Mouse (Mus musculus) NIH3T3 (cell line): ENCODE measurements around the gene 2310007B03Rik.
"Not testable (repeated sequence)": the region's sequence is repeated elsewhere in the genome, so short reads cannot be mapped to it uniquely, and the experiment has no call there.

Experiments
- DNase-seq: peaks from one replicate; pipeline ENCODE4 v3.0.0-alpha.2; 2012; ENCODE audit warnings: low read depth

Gene 2310007B03Rik

DNA sequence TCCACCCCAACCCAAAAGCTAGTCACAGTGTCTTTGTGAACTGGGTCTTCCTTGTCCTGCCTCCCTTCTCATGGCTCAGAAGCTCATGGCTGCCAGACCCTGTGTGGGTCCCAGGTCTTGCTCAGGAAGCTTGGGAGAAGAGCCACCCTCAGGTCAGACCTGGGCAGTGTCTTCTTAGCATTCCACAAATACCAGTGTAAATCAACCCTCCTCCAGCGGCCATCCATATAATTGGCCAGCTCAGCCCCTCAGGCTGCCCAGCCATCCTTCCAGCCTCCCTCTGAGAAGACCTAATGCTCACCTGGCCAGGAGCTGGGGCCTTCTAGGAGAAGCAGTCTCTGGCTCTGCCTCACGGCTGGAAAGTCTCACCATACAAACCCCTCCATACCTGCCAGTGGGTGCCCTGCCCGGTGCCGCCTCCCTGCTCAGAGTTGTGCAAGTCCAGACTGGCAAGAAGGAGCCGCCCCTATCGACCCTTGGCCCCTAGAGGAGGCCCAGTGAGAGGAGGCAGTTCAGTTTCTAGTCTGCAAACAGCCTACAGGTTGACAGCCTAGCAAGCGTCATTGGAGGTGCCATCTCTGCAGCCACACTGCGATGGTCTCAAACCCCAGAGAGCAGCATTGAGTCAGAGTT is at the start of gene 2310007B03Rik:
Gene 2310007B03Rik, minus strand, starts transcription at position 448 of the 633 bp plus-strand sequence.
- DNase-seq: no peak

DNA sequence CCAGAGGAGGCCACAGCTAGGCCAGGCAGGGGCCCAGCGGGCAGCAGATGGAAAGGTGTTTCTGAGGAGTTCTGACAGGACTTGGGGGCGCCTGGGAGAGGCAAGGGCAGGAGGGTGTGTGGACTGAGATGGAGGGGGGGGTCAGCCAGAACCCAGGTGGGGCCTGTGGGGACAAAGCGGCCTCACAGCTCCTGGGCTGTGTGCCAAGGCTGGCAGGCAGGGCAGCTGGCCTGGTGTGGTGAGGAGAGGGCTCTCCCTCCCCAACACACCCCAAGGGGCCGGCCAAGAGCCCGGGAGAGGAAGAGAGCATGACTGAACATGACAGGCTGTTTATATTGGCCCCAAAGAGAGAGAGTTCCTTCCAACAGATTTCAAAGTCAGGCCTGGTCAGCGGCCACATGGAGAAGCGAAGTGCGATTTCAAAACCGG is 49.5 kb upstream of the 2310007B03Rik start:
- DNase-seq: peak; percentile 97

DNA sequence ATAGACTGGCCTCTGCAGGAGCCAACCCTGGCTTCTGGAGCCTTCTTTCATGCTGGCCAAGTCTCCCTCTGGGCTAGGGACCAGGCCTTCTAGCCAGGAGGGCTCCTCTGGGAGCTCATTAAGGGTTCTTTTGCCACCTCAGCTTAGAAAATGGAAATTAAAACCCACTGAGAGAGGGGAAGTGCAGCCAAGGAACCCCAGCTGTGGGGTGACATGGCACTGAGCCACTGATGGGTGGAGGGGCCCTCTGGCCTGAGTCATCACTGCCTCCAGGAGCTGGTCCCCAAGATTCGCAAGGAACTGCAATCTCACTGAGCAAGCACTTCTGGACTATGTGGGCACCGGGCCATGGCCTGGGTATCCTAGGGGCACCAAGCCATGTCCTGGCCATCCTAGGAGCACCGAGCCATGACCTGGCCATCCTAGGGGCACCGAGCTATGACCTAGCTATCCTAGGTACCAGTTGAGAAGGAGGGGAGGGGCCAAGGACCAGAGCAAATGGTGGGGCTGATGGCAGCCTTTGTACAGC is 46.9 kb upstream of the 2310007B03Rik start:
- DNase-seq: peak; percentile 77

DNA sequence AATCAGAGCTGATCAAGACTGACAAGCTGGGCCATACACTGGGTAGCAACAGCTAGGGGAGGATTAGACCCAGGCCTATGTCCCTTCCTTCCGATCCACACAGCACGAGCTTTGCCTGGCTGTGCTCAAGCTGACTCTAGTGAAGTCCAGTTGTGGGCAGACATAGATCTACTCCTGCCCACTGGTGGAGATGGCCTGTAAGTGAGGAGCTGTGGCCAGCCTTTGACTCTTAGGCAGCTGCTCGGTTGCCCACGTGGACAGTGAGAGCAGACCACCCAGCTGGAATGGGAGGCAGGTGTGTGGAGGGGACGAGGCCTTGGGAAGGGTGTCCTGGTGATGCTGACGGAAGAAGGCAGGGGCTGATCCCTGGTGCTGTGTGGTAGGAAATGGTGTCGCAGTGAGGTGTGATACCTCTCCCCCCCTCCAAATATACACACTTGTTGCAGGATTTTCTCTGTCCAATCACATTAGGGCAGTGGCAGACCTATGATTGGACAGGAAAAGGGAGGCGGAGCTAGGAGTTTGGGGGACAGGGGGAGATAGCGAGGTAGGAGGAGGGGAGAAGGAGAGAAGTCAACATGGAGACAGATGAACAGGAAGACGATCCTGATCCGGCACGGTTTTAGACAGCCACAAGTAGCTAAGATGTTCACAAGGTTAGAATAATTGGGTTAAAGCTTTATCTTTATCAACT is 45.7 kb upstream of the 2310007B03Rik start:
- DNase-seq: peak; percentile 62

DNA sequence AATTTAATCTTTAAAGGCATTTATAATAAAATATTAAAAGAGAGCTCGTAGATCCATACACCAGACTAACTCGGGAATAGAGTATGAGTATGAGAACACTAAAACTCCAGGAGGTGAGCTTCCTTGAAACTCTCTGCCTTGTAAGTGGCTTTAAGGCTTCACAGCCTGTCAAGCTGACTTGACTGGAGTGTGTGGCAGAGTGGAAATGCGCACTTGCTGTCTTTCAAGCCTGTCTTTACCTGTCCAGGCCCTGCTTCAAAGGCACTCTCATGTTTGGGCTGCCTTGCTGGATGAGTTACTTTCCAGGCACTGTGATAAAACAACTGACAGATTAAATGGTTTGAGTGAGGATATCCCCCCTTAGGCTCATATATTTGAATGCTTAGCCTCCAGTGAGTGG is 37.2 kb upstream of the 2310007B03Rik start:
- no peak for DNase-seq

DNA sequence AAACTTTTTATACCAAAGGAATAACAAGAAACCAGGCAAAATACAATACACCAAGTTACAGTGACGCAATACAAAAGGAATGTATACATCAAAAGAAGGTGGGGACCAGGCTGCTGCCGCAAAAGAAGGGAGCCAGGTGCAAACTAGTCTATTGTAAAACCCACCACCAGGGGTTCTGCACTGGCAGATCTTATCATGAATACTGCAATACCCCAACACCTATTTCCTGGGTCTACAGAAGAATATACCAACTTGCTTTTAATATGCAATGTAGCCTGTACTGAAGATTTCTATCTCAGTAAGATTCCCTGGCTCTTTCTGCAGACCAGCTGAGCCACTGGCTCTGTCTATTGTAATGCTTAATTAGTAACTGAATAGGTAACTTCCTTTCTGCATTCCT is 36.7 kb upstream of the 2310007B03Rik start:
- not testable (repeated sequence) for DNase-seq

DNA sequence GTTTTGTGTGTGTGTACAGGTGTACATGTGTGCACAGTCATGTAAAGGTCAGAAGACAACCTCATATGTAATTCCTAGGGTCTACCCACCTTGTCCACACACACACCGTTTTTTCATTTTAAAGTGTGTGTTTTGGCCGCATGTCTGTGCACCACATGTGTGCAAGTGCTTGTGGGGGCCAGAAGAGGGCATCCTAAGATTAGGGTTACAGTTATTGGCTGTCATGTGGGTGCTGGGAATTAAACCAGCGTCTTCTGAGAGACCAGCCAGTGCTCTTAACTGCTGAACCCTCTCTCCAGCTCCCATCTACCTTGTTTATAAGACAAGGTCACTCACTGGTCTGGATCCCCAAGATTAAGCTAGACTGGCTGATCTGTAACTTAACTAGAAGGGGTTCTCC is 34.2 kb upstream of the 2310007B03Rik start:
- no peak for DNase-seq

DNA sequence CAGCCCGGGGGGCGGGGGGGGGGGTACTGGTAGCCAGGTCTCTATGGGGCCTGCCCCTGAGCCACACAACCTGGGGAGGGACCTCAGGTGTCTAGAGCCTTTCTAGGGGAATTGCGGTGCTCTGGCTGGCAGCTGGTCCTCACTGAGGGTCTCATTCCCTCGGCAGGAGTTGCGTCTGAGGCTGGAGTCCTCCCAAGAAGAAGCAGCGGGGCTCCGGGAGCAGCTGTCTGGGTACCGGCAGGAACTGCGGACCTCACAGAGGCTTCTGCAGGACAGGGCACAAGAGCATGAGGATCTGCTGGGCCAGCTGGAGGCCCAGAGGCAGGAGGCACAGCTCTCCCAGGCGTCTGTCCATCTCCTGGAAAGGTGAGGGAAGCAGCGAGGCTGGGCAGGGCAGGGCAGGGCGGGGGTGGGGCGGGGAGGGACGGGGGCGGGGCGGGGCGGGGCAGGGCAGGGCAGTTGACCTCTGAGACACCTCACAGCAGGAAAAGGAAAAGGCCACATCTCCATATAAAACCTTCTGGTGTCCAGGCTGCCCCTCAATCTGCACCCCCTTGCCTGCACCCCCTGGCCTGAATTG is 30.1 kb upstream of the 2310007B03Rik start:
- DNase-seq: no peak

DNA sequence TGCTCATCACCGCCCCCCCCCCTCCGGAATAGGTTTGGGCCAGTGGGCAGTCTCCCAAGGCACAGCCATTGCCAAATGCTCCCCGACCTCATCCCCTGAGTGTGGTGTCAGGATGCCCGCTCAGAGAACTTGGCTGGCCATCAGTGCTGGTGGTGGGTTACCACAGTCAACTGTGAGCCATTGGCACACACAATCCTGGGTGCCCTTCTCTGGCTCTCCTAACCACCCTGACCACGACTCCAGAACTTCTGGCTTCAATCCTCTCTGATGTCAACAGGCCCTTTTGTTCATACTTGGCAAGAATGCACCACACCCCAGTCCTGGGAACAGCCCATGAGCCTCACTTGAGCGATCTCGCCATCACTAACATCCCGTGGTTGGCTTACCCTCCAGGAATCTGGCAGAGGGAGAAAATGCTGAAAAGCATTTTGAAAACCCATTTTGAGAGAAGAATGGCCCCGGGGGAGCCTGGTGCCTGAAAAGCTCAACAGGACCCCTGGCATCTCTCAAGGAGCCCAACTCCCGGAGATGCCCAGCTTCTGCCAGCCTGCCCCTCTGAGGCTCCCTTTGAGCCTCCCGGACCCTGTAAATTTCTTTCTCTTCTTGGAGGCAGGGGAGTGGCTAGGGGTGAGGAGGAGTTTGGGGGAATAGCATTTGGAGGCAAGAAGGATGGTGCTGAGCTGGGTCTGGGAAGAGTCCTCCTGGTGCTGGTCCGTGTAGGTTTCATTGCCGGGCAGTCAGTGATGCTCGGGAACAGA is 23.5 kb upstream of the 2310007B03Rik start:
- DNase-seq: peak; percentile 92

DNA sequence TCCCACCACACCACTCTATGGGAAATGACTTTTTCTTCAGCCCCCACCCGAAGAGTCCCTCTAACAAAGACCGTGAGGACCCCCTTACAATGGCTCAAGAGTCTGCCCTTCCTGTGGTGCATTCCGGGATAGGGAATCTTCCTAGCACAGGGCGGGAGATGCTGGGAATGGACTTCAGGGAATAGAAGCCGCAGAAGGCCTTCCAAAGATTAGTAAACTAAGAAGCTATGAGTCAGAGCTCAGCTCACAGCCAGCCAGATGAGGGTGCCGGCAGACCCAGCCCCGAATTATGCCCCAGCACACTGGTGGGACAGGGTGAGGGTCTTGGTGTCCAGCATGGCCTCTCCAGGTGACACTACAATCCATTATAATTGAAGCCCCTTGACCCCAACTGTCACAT is 21.5 kb upstream of the 2310007B03Rik start:
- peak; percentile 55 for DNase-seq

DNA sequence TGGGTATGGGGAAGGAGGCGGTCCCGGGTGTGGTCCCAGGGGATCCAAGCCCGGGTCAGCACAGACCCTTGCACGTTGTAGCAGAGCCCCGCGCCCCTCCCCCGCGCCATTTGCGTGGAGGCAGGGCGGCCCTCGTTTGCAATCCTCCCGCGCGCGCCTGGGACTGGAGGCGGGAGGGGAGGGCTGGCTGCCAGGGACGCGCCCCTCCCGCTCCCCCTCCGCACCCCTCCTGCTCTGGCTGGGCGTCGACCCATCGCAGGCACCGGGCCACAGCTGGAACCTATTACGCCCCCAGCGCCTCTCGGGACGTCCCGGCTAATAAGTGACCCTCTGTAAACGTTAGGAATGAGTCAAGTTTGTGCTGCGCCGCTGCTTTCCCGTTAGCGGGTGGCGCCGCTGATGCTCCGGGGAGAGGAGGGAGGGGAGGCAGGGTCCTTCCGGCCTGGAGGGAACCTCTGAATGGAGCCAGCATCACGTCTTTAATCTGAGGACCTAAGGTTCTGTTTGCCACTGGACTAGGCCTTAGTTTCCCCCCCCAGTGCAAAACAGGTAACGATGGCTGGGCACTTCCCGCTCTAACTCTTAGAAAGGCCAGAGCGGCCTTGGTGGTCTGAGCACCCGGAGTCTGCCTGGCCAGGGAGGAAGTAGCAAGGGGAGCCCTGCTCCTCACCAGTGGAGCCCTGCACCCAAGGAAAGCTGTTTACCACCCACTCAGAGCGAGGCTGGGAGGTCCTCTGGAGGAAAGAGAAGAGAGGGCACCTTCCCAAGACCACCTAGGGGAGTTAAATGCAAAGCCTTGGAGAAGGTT is 16.0 kb upstream of the 2310007B03Rik start:
- DNase-seq: peak; percentile 96

DNA sequence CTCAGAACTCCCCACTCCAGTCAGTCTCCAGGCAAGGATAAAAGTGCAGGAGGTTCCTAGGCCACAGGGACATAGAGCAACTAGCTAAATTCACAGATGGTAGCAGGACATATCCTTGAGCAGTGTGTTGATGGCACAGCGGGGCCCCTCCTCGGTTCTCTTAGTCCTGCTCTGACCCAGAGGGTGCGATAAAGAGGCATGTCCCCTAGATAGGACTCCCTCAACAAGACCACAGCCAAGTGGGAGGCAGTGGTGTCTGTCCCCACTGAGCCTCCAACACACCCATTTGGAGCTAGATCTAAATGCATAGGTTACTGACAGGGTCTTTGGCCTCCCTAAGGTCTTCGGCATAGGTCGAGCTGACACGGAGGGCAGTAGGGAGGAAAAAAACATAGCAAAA is 15.1 kb upstream of the 2310007B03Rik start:
- DNase-seq: no peak

DNA sequence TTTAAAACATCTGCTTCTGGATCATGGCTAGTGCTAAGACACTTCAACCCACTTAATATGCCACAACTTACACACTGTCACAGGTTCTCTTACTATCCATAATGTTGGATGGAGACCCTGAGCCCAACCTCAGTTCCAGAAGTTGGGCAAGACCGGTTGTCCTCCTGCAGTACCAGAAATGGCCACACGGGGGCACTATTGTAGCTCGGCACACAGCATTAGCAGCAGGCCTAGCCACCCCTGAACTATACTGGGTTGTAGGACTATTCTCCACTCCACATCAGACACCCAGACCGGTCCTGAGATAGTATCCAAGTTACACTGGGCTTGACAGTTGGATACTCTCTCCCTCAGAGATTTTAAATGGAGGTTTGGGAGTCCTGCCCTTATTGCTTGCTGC is 13.7 kb upstream of the 2310007B03Rik start:
- peak; percentile 96 for DNase-seq

DNA sequence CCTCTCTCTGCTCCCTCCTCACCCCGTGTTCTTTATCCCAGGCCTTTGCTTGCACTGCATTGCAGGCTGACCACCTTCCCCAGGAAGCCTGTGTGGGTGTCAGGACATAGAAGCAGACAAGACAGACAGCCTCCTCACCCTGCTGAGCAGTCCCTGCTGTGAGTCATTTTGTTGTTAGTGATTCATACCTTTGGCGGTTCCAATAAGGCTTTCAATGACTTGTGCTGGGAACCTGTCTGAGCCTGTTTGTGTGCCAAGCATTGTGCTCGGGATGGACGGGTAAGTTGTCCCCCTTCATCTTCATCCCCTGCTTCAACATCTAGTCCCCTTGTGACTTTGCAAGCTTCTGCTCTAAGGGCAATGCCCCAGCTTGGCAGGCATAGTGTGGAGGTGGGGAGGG is 12.9 kb upstream of the 2310007B03Rik start:
- peak; percentile 69 for DNase-seq

DNA sequence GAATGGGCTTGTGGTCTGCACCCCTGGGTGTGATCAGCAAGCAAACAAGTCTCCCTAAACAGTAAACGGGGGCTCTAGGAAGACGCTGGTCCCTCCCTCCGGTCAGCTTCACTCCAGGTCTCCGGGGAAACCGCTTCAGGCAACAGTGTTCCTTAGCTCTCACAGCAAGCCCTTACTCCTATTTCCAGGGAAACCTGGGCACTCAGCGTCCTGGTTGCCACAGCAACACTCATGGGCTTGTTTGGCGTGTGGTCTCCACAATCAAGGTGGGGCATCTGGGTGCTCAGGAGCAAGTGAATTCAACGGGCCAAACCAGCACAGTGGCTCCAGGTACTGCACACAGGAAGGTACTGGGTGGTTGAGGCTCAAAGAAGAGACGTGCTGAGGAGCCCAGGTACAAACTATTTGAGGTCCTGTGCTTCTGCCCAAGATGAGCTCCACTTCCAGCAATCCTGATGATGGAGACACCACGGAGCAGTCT is 7.6 kb upstream of the 2310007B03Rik start, which contains the start of gene Crocc2:
Gene Crocc2, plus strand, starts transcription at position 431 of the 481 bp plus-strand sequence.
- no peak for DNase-seq

DNA sequence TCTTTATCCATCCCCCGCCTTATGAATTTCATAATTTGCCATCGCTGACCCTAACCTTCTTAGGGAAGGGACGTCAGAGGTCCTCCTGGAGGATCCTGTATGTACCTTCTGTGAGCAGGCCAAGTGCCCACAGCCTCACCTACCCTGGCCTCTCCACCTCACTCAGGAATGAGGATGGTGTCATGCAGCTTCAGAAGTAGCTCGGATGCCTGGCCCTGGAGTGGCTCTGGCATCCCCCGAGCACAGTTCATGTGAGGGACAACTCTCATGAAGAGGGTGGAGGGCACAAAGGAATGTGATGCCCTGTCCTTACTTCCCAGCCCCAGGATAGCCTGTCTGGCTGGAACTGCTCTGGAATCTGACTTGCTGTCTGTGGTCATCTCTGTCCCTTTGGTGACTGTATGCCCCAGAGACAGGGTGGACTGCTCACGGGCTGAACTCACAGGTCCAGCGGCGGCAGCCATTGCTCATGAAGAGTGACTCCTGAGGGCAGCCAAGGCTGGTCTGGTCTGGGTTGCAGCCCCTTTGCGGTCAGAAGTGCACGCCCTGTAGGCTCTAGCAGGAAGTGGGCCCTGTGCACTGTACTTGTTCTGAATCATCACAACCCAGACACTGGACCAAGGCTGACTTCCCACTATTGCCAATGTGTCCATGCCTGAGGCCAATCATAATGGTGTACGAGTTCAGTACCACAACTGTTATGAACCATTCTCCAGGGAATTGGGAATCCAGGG is 5.8 kb upstream of the 2310007B03Rik start:
- peak; percentile 34 for DNase-seq

DNA sequence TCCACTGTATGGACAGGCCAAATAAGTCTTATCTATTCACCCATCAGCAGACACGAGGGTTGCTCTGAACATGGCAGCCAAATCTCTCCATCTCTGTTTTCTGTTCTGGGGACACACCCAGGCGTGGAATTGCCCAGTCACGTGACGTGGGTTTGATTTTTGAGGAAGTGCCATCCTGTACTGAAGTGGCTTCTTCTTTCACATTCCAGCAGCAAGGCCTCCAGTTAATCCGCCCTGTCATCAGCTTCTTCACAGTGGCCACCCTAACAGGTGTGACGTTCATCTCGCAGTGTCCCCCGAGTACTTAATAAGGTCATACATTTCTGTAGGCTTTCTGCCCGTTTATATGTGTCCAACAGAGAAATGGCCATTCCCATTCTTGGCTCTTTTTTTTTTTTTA is 4.7 kb upstream of the 2310007B03Rik start:
- no peak for DNase-seq

DNA sequence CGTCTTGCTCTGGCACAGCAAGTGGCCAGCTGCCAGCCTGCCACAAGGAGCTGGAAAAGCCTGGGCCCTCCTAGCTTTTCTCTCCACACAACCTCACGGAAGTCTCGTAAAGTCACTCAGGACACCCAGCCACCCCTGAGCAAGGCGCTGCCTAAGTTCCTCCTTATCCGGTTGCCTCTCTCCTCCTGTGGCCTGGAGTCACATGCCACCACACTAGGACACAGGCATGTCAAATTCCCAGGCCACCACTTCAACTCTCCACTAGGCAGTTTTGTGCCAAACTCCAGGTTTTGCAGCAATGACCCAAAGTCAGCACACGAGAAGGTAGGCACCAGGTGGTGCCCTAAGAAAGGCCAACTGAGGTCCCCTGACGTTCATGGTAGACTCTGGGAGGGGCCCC is 1.8 kb upstream of the 2310007B03Rik start:
- no peak for DNase-seq

DNA sequence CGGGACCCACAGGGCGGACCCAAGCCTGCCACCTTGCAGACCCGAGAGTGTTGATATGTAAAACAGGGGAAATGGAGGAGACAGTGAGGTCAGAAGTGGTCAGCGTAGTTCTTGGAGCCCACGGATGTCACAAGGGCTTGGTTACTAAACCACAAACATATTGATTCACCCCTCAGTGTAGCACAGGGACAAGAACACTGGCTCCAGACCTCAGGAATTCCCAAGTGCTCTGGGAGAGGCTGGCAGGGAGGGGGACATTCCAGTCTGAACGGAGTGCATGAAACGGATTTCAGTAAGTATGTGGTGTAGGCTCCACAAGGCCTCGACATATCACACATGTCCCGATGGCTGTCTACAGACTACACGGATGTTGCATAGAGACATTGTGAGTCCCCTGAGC is 1.2 kb upstream of the 2310007B03Rik start:
- DNase-seq: no peak

DNA sequence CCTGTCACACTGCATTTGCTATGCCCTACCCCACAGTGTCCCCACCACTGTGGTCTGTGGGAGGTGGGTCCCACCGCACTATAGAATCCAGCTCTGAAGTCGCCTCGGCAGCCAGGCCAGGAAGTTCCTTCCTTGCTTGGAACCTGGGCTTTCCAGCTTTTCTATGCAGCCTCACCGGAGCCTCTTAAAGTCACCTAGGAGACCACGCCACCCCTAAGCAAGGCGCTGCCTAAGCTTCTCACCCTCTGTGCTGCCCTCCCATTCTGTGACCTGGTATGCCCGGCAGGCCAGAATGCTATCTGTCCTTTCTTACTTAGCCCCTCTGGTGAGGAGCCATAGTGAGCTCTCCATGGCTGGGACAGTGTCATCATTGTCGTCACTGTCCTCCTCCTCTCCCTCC is 602 bp upstream of the 2310007B03Rik start:
- DNase-seq: no peak
